Mouse (Mus musculus) layer of hippocampus, adult 6 months (tissue): Measurements from ENCODE around the gene Rpn1. TPM values are rescaled to one million over a fixed set of nuclear protein-coding genes. Genes with fewer than 3 reads are reported as not detected.

Source experiments
- long read RNA-seq, 2 experiments: library from polyadenylated mRNA; unstranded; transcript quantifications; one replicate each; pipeline ENCODE4 v2.0.0; 2019 to 2020
- microRNA-seq: library from miRNA; unstranded; fragments of <30 nt; microRNA quantifications from one replicate; pipeline ENCODE4 v1.2.0, GENCODE M21; 2020
- polyA plus RNA-seq: library from polyadenylated mRNA; unstranded; fragments of <200 nt; fragmentation: Nextera tagmentation; gene quantifications from 2 replicates; pipeline ENCODE4 v1.2.3, GENCODE M21; 2021

Rpn1 gene
- 106 and 110 TPM in 2 replicates for polyA plus RNA-seq
- long read RNA-seq, experiment 1, transcript Rpn1-204 (2 exons, 673 nt): minor isoform, 6 of 193 reads
- long read RNA-seq, experiment 1, transcript Rpn1-201 (10 exons, 3,633 nt): major isoform, 120 of 193 reads
- long read RNA-seq, experiment 1, partial matches to known transcripts: 63 of 193 reads
- long read RNA-seq, experiment 1, other reads (novel, unspliced or antisense): 4 of 193 reads
- long read RNA-seq, experiment 2, transcript Rpn1-201 (10 exons, 3,633 nt): major isoform, 1,101 of 1,206 reads
- long read RNA-seq, experiment 2, partial matches to known transcripts: 79 of 1,206 reads
- long read RNA-seq, experiment 2, other reads (novel, unspliced or antisense): 26 of 1,206 reads

DNA sequence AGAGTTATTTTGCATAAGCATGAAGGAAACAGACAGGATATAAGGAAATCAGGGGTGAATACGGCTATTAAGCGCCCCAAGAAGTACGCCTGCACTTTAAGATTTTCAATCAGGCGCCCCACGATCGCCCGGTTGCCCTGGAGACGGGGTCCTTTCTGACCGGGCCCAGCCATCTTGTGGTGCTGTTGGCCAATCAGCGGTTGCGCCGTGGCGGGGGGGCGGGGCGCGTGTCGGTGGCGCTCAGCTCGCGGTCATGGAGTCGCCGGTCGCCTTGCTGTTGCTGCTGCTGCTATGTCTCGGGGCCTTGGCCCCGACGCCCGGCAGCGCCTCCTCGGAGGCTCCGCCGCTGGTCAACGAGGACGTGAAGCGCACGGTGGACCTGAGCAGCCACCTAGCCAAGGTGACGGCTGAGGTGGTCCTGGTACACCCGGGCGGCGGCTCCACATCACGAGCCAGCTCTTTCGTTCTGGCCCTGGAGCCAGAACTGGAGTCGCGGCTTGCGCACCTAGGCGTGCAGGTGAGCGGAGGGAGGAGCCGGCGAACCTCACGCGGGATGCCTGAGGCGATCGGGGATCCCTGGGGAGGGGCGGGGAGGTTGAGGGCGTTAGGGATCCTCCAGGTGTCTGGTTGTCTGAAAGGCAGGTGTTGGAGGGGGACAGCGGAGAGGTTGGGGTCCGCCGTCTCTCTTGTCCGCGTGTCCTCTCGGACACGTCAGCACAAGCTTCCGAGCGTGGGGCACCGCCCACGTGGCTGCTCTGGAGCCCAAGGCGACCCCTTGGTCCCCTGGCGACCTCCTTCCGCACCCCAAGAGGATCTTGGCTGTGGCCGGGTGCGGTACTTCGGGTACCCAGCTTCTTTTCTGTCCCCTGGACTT is at the start of gene Rpn1:
Rpn1 (plus strand) TSS at position 205 of the 874 bp plus-strand sequence.

DNA sequence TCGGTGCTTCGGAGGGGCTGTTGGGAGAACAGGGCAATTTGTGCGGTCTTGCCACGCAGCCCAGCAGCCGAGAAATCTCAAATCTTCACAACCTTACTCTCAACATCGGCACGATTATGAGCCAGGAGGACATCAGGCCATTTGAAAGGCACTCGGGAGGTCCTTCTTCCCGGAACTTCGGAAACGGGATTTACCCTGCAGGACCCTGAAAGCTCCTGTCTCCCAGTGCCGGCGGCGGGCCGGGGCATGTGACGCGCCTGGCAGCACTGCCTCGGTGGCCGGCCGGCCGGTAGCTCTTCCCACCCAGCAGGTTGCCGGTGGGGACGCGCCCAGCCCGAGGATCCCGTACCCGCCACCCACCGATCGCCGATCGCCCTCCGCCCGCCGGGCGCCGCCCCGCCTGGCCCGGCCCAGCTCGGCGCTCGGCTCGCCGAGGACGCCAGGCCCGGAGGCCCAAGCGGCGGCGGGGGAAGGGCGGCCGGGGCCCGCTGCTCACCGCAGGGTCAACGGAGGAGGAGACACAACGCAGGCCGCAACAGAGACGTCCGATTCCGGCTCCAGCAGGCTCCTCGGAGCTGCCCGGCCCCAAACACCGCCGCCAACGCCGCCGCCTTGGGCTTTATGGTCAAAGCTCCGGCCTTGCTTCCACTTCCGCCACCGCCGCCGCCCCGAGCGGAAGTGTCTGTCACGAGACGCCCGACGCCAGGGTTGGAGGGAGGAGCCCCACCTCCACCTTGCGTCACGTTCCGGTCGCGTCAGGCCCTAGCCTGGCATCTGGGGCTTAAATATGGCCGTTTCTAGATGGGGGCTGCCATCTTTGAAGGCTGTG is 39.5 kb upstream of the Rpn1 start, which contains the start of gene Rab7:
Rab7 (minus strand) TSS at position 694 of the 829 bp plus-strand sequence.

Small RNA genes within 50 kb of the gene (microRNA-seq; reads per million reads assigned to microRNA genes)
- gene Mir6376: not detected

Other genes starting within 250 kb of the Rpn1 start
- gene Gm45140, start 248.7 kb upstream of the Rpn1 start, polyA plus RNA-seq: 1.1 and 1.5 TPM in 2 replicates
- gene Isy1, start 245.7 kb upstream of the Rpn1 start, polyA plus RNA-seq: 15.6 and 21.5 TPM in 2 replicates
- gene Cnbp, start 233.4 kb upstream of the Rpn1 start, polyA plus RNA-seq: 634 and 685 TPM in 2 replicates
- 159 and 160 TPM in 2 replicates for gene Copg1, start 196.7 kb upstream of the Rpn1 start, polyA plus RNA-seq
- gene Hmces, start 170.5 kb upstream of the Rpn1 start, polyA plus RNA-seq: 21.7 and 27.4 TPM in 2 replicates
- gene H1fx, start 102.8 kb upstream of the Rpn1 start, polyA plus RNA-seq: 1.7 and 2.0 TPM in 2 replicates
- 363 and 374 TPM in 2 replicates for gene Rab7, start 39.2 kb upstream of the Rpn1 start, polyA plus RNA-seq
- gene Gata2, start 109.4 kb downstream of the Rpn1 start, polyA plus RNA-seq: 4.3 and 6.3 TPM in 2 replicates
- gene Dnajb8, start 137.8 kb downstream of the Rpn1 start, polyA plus RNA-seq: not detected in 2 replicates